ENCODE assay signal across 14 mouse cellular contexts in genomic region chr2:30965627-30966026, GRCm38 (mm10). TPM values are rescaled to one million over a fixed set of nuclear protein-coding genes. Genes with fewer than 3 reads are reported as not detected.
DNase-seq lines count a peak whose midpoint lies in the region; ATAC-seq and TF ChIP-seq lines count a peak whose summit lies in the region.
"Had no signal": no experiment of that assay in that cellular context is flagged by ENCODE, and none has a peak within 500 bp of the region (broad histone marks: within the 10 kb centered on the region; RNA-seq: fewer than 3 reads in every experiment).

No protein-coding gene starts in this region.

- no peak for TF ChIP-seq POLR2A in bone marrow, adult 2 months (IDR thresholded peaks at IDR 0.05; ENCODE audit: borderline replicate concordance, control insufficient read depth, low read depth, low read length)

- no peak overlapping the region for H3K9ac ChIP-seq in kidney, embryonic 15.5 days
- H3K9ac ChIP-seq in liver, embryonic 15.5 days = no peak overlapping the region
- H3K9ac ChIP-seq: heart, embryonic 15.5 days had no signal

- intact Hi-C loops in heart, postnatal 14 days (cut with DNase I) = no loop called here

- no peaks in the 10 kb centered on the region for H3K27me3 ChIP-seq in kidney, embryonic 15.5 days
- H3K27me3 ChIP-seq in liver, embryonic 15.5 days = no peaks in the 10 kb centered on the region
- H3K27me3 ChIP-seq: CH12.LX; heart, embryonic 15.5 days had no signal

- peaks cover 22% of the 10 kb centered on the region for H3K4me1 ChIP-seq in kidney, embryonic 15.5 days
- peaks cover 3% of the 10 kb centered on the region; the same call in 1 of the 2 replicates for H3K4me1 ChIP-seq in bone marrow, adult 2 months (ENCODE audit: control insufficient read depth, insufficient read depth, low read length)
- H3K4me1 ChIP-seq in liver, embryonic 15.5 days (replicated peaks) = peaks cover 35% of the 10 kb centered on the region

- H3K4me3 ChIP-seq in kidney, embryonic 15.5 days (replicated peaks) = peak overlapping the region; percentile 98; the same call in 1 of the 2 replicates
- H3K4me3 ChIP-seq in bone marrow, adult 2 months (replicated peaks; ENCODE audit: control insufficient read depth, low read depth, low read length) = peak overlapping the region; percentile 40
- H3K4me3 ChIP-seq in liver, embryonic 15.5 days (replicated peaks) = peak overlapping the region; percentile 99; the same call in 1 of the 2 replicates

- peaks cover 60% of the 10 kb centered on the region for H3K36me3 ChIP-seq in kidney, embryonic 15.5 days
- peaks cover 58% of the 10 kb centered on the region for H3K36me3 ChIP-seq in liver, embryonic 15.5 days (replicated peaks)

- 91% methylated on average over 8 of the region's 8 CpGs for WGBS in kidney, embryonic 15.5 days
- WGBS in bone marrow, adult 2 months = 51% methylated on average over 8 of the region's 8 CpGs
- 75% methylated on average over 8 of the region's 8 CpGs for WGBS in liver, embryonic 15.5 days (ENCODE audit: insufficient replicate concordance)

- H3K4me2 ChIP-seq in kidney, embryonic 15.5 days = 0 out of 2 replicates have a peak overlapping the region, but pooled peaks have one; percentile 8
- peak overlapping the region; percentile 82 for H3K4me2 ChIP-seq in liver, embryonic 15.5 days

- ATAC-seq in kidney, embryonic 15.5 days (replicated peaks; ENCODE audit: low FRiP score) = no peak
- ATAC-seq in liver, embryonic 15.5 days (ENCODE audit: insufficient read depth) = no peak

- H3K9me3 ChIP-seq in kidney, embryonic 15.5 days (replicated peaks) = no peaks in the 10 kb centered on the region
- no peaks in the 10 kb centered on the region for H3K9me3 ChIP-seq in liver, embryonic 15.5 days (replicated peaks)
- H3K9me3 ChIP-seq: heart, embryonic 15.5 days had no signal

- DNase-seq in kidney, postnatal 36 days = no peak
- DNase-seq in 416B (ENCODE audit: low read depth) = peak; percentile 55
- no peak for DNase-seq in heart, postnatal 14 days
- DNase-seq in urinary bladder, postnatal 4 days (ENCODE audit: low spot score in 2 of 2) = no peak
- DNase-seq: cerebellum, adult 18-20 months; gastrocnemius, postnatal 36 days; kidney, postnatal 10 days; left cerebral cortex, postnatal 4 days; lung, postnatal 14 days had no signal

- no peak overlapping the region for H3K27ac ChIP-seq in kidney, embryonic 15.5 days
- H3K27ac ChIP-seq in bone marrow, adult 2 months (ENCODE audit: control insufficient read depth, insufficient read depth, low read depth, low read length, poor library complexity) = peak overlapping the region; percentile 68
- H3K27ac ChIP-seq in liver, embryonic 15.5 days (replicated peaks) = peak overlapping the region; percentile 45; the same call in 1 of the 2 replicates
- H3K27ac ChIP-seq: heart, embryonic 15.5 days had no signal

- no peak for TF ChIP-seq CTCF in bone marrow, adult 2 months (IDR thresholded peaks at IDR 0.05; ENCODE audit: control insufficient read depth, insufficient read depth, low read length)

RNA-seq across cellular contexts. Expression of gene Tor1a, which starts 2.1 kb away (rescaled TPM):
- polyA plus RNA-seq in kidney, embryonic 15.5 days (2015; fragmentation: Nextera tagmentation; extraction: Ambion mirVana) = 78.9 and 79.7 TPM in 2 replicates
- polyA plus RNA-seq in bone marrow, adult 2 months (2011; ENCODE audit: insufficient read depth, insufficient read length, low replicate concordance, missing spikeins) = 14.7 and 35.0 TPM in 2 replicates
- polyA plus RNA-seq in liver, embryonic 15.5 days (2015; fragmentation: Nextera tagmentation; extraction: Ambion mirVana) = 38.9 and 39.3 TPM in 2 replicates
- total RNA-seq in heart, postnatal 14 days (2021) = 10 to 100 TPM; 13.5 to 13.9 TPM

RNA-seq across cellular contexts. Expression of gene Tor1b, which starts 12.9 kb away (rescaled TPM):
- 35.3 and 37.5 TPM in 2 replicates for polyA plus RNA-seq in kidney, embryonic 15.5 days (2015; fragmentation: Nextera tagmentation; extraction: Ambion mirVana)
- 19.3 and 34.2 TPM in 2 replicates for polyA plus RNA-seq in bone marrow, adult 2 months (2011; ENCODE audit: insufficient read depth, insufficient read length, low replicate concordance, missing spikeins)
- 14.6 and 16.1 TPM in 2 replicates for polyA plus RNA-seq in liver, embryonic 15.5 days (2015; fragmentation: Nextera tagmentation; extraction: Ambion mirVana)
- total RNA-seq in heart, postnatal 14 days (2021) = 10 to 100 TPM; 25.0 to 26.1 TPM

RNA-seq across cellular contexts. Expression of gene BC005624, which starts 16.4 kb away (rescaled TPM):
- polyA plus RNA-seq in kidney, embryonic 15.5 days (2015; fragmentation: Nextera tagmentation; extraction: Ambion mirVana) = 55.2 and 60.5 TPM in 2 replicates
- 26.0 and 35.8 TPM in 2 replicates for polyA plus RNA-seq in bone marrow, adult 2 months (2011; ENCODE audit: insufficient read depth, insufficient read length, low replicate concordance, missing spikeins)
- polyA plus RNA-seq in liver, embryonic 15.5 days (2015; fragmentation: Nextera tagmentation; extraction: Ambion mirVana) = 23.1 and 24.6 TPM in 2 replicates
- total RNA-seq in heart, postnatal 14 days (2021) = 10 to 100 TPM; 18.4 to 18.7 TPM

RNA-seq across cellular contexts. Expression of gene Usp20, which starts 16.5 kb away (rescaled TPM):
- polyA plus RNA-seq in kidney, embryonic 15.5 days (2015; fragmentation: Nextera tagmentation; extraction: Ambion mirVana) = 19.1 and 22.7 TPM in 2 replicates
- polyA plus RNA-seq in bone marrow, adult 2 months (2011; ENCODE audit: insufficient read depth, insufficient read length, low replicate concordance, missing spikeins) = 8.6 and 11.7 TPM in 2 replicates
- 4.3 and 4.8 TPM in 2 replicates for polyA plus RNA-seq in liver, embryonic 15.5 days (2015; fragmentation: Nextera tagmentation; extraction: Ambion mirVana)
- total RNA-seq in heart, postnatal 14 days (2021) = 10 to 100 TPM; 55.6 to 56.6 TPM

RNA-seq across cellular contexts. Expression of gene Ptges, which starts 36.0 kb away (rescaled TPM):
- 13.3 and 13.5 TPM in 2 replicates for polyA plus RNA-seq in kidney, embryonic 15.5 days (2015; fragmentation: Nextera tagmentation; extraction: Ambion mirVana)
- 2.9 and 8.0 TPM in 2 replicates for polyA plus RNA-seq in bone marrow, adult 2 months (2011; ENCODE audit: insufficient read depth, insufficient read length, low replicate concordance, missing spikeins)
- 0.29 and 0.33 TPM in 2 replicates for polyA plus RNA-seq in liver, embryonic 15.5 days (2015; fragmentation: Nextera tagmentation; extraction: Ambion mirVana)
- 1 to 10 TPM; 1.9 to 3.2 TPM for total RNA-seq in heart, postnatal 14 days (2021)

Comparison
In these comparisons a context has a peak if more than half of its experiments do, and no peak if none do; other contexts are left out.
1. H3K4me3 ChIP-seq: peak in every context shown above with its lines; median percentile 99 in liver, embryonic 15.5 days; 98 in kidney, embryonic 15.5 days; 40 in bone marrow, adult 2 months.